Mouse (Mus musculus) C2C12 (cell line): ENCODE results near the gene Il2ra. TPM values are rescaled to one million over a fixed set of nuclear protein-coding genes. Genes with fewer than 3 reads are reported as not detected.
A peak's percentile ranks its signal among the peaks of the same experiment; 100 is the strongest.

Experiments used
- H3K27me3 ChIP-seq: one replicate; pipeline ENCODE4 v1.6.1; 2011; ENCODE audit not compliant: control insufficient read depth, insufficient read depth, insufficient read length
- H3K36me3 ChIP-seq: one replicate; pipeline ENCODE4 v1.6.1; 2011; ENCODE audit not compliant: control insufficient read depth, insufficient read depth
- H3K4me3 ChIP-seq: one replicate; pipeline ENCODE4 v1.5.1; 2011; ENCODE audit warnings: mild to moderate bottlenecking, control low read depth; ENCODE audit not compliant: poor library complexity, insufficient read depth, severe bottlenecking
- H3K79me2 ChIP-seq: one replicate; pipeline ENCODE4 v1.6.1; 2011; ENCODE audit not compliant: control insufficient read depth, insufficient read depth
- H3K79me3 ChIP-seq: one replicate; pipeline ENCODE4 v1.6.1; 2011; ENCODE audit warnings: low read depth, control low read depth
- H3ac ChIP-seq: one replicate; pipeline ENCODE3; 2011; ENCODE audit warnings: low read depth; ENCODE audit not compliant: control insufficient read depth, insufficient read length
- CEBPB ChIP-seq: IDR thresholded peaks from one replicate; pipeline ENCODE4 v1.6.1; 2011; ENCODE audit warnings: low read depth, mild to moderate bottlenecking, control low read depth, moderate library complexity
- CTCF ChIP-seq: IDR thresholded peaks from one replicate; pipeline ENCODE4 v1.5.1; 2011; ENCODE audit not compliant: control insufficient read depth, insufficient read depth, insufficient read length
- FOSL1 ChIP-seq: IDR thresholded peaks from one replicate; pipeline ENCODE4 v1.8.0; 2011; ENCODE audit warnings: mild to moderate bottlenecking, low read length; ENCODE audit not compliant: poor library complexity, insufficient read depth, severe bottlenecking
- MAX ChIP-seq: IDR thresholded peaks from one replicate; pipeline ENCODE4 v1.6.1; 2011; ENCODE audit warnings: mild to moderate bottlenecking, control low read depth
- MYOD1 ChIP-seq: IDR thresholded peaks from one replicate; pipeline ENCODE4 v1.6.1; 2011; ENCODE audit warnings: low read depth; ENCODE audit not compliant: control insufficient read depth, insufficient read length
- MYOG ChIP-seq: IDR thresholded peaks from one replicate; pipeline ENCODE4 v1.6.1; 2011; ENCODE audit not compliant: control insufficient read depth, insufficient read length; ENCODE audit errors: extremely low read depth
- USF1 ChIP-seq: IDR thresholded peaks from one replicate; pipeline ENCODE4 v1.6.1; 2011; ENCODE audit warnings: low read depth, mild to moderate bottlenecking, control low read depth, moderate library complexity
- polyA plus RNA-seq: library from polyadenylated mRNA; unstranded; fragments of >200 nt; fragmentation: generic; extraction: Trizol; gene quantifications from one replicate; pipeline ENCODE4 v1.2.1, GENCODE M21; 2012; ENCODE audit warnings: missing spikeins

The Il2ra gene
- polyA plus RNA-seq, 1 experiment, result not detected

- no peaks in the 10 kb centered on the region for H3K36me3 ChIP-seq
- no peak overlapping the region for H3ac ChIP-seq
- no peaks in the 10 kb centered on the region for H3K79me2 ChIP-seq
- no peak overlapping the region for H3K4me3 ChIP-seq
- H3K79me3 ChIP-seq, result no peaks in the 10 kb centered on the region
- TF ChIP-seq MYOD1 (no peak), CTCF (peak; percentile 72)
- H3K27me3 ChIP-seq, result no peaks in the 10 kb centered on the region
Measured at GRCm38 (mm10) chr2:11663961-11664360, 21.4 kb downstream of the Il2ra start.

- Histone ChIP-seq H3K27me3 (no peaks in the 10 kb centered on the region), H3K79me2 (no peaks in the 10 kb centered on the region), H3K4me3 (no peak overlapping the region), H3ac (no peak overlapping the region), H3K79me3 (no peaks in the 10 kb centered on the region), H3K36me3 (no peaks in the 10 kb centered on the region)
- TF ChIP-seq MAX (no peak), CEBPB (no peak)
Measured at GRCm38 (mm10) chr2:11664367-11664766, 21.8 kb downstream of the Il2ra start.

GRCm38 (mm10) chr2:11664806-11665205, 22.2 kb downstream of the Il2ra start:
- Histone ChIP-seq H3K79me3 (no peaks in the 10 kb centered on the region), H3K36me3 (no peaks in the 10 kb centered on the region), H3K79me2 (no peaks in the 10 kb centered on the region), H3ac (no peak overlapping the region), H3K27me3 (no peaks in the 10 kb centered on the region), H3K4me3 (no peak overlapping the region)
- no peak for TF ChIP-seq CEBPB
- TF ChIP-seq MYOD1, result no peak
- no peak for TF ChIP-seq FOSL1
- no peak for TF ChIP-seq USF1
- no peak for TF ChIP-seq CTCF
- TF ChIP-seq MYOG, result no peak
- TF ChIP-seq MAX, result no peak

- H3K36me3 ChIP-seq, result no peaks in the 10 kb centered on the region
- no peaks in the 10 kb centered on the region for H3K27me3 ChIP-seq
- no peak overlapping the region for H3ac ChIP-seq
- H3K79me3 ChIP-seq, result no peaks in the 10 kb centered on the region
- TF ChIP-seq CEBPB, result no peak
- no peak for TF ChIP-seq MYOG
- TF ChIP-seq USF1, result no peak
- no peak for TF ChIP-seq MAX
- H3K4me3 ChIP-seq, result no peak overlapping the region
- no peaks in the 10 kb centered on the region for H3K79me2 ChIP-seq
Measured at GRCm38 (mm10) chr2:11665326-11665725, 22.7 kb downstream of the Il2ra start.

- TF ChIP-seq MYOD1 (no peak), FOSL1 (no peak), CTCF (no peak), CEBPB (no peak), MAX (no peak), MYOG (no peak), USF1 (no peak)
- H3K79me2 ChIP-seq, result no peaks in the 10 kb centered on the region
- H3K27me3 ChIP-seq, result peaks cover 8% of the 10 kb centered on the region
- H3K79me3 ChIP-seq, result no peaks in the 10 kb centered on the region
- H3K4me3 ChIP-seq, result no peak overlapping the region
- H3ac ChIP-seq, result no peak overlapping the region
- no peaks in the 10 kb centered on the region for H3K36me3 ChIP-seq
Measured at GRCm38 (mm10) chr2:11672144-11672543, 29.5 kb downstream of the Il2ra start.

- H3K27me3 ChIP-seq, result peaks cover 34% of the 10 kb centered on the region
- no peaks in the 10 kb centered on the region for H3K79me2 ChIP-seq
- TF ChIP-seq CTCF (no peak), CEBPB (no peak), FOSL1 (no peak), MYOD1 (no peak), MYOG (no peak), USF1 (no peak)
- H3K79me3 ChIP-seq, result no peaks in the 10 kb centered on the region
- H3ac ChIP-seq, result no peak overlapping the region
- no peak overlapping the region for H3K4me3 ChIP-seq
- H3K36me3 ChIP-seq, result no peaks in the 10 kb centered on the region
Measured at GRCm38 (mm10) chr2:11679626-11680025, 37.0 kb downstream of the Il2ra start.

- TF ChIP-seq MYOD1, result no peak
- TF ChIP-seq MAX, result no peak
- no peak for TF ChIP-seq MYOG
- TF ChIP-seq CTCF, result no peak
- no peak for TF ChIP-seq USF1
- no peak for TF ChIP-seq FOSL1
- no peak for TF ChIP-seq CEBPB
- Histone ChIP-seq H3ac (no peak overlapping the region), H3K4me3 (no peak overlapping the region), H3K79me3 (no peaks in the 10 kb centered on the region), H3K36me3 (no peaks in the 10 kb centered on the region), H3K27me3 (peaks cover 29% of the 10 kb centered on the region), H3K79me2 (no peaks in the 10 kb centered on the region)
Measured at GRCm38 (mm10) chr2:11682712-11683111, 40.1 kb downstream of the Il2ra start.
